Mouse (Mus musculus): ENCODE data around the gene Prmt7.

- TF ChIP-seq CTCF (IDR thresholded peaks at IDR 0.05; ENCODE audit: low read depth, low read length) = peak; percentile 56
- TF ChIP-seq POLR2A (IDR thresholded peaks at IDR 0.05; ENCODE audit: extremely low read depth, insufficient read depth, low read length) = no peak
Observed at GRCm38 (mm10) chr8:106226589-106226988, 15.9 kb downstream of the Prmt7 start.
